Mouse (Mus musculus) megakaryocyte, embryonic 14.5 days (primary cell): ENCODE measurements around the gene Zfp978.

ENCODE experiments used
- FLI1 ChIP-seq: IDR thresholded peaks from 2 replicates; pipeline ENCODE4 v1.6.1; 2012; ENCODE audit warnings: low read length, inconsistent platforms, mixed read lengths
- GATA1 ChIP-seq: IDR thresholded peaks from 3 replicates; pipeline ENCODE4 v1.6.1; 2012; ENCODE audit warnings: mixed read lengths, low read length, inconsistent platforms, borderline replicate concordance

GRCm38 (mm10) chr4:147407463-147407822, 46.3 kb downstream of the Zfp978 start:
- TF ChIP-seq GATA1 (no peak), FLI1 (no peak)
